Mouse (Mus musculus) layer of hippocampus, postnatal 25 days (tissue): ENCODE results near the gene Gm21887. TPM values are rescaled to one million over a fixed set of nuclear protein-coding genes. Genes with fewer than 3 reads are reported as not detected.
A peak's percentile ranks its signal among the peaks of the same experiment; 100 is the strongest.
"Not testable (repeated sequence)": the region's sequence is repeated elsewhere in the genome, so short reads cannot be mapped to it uniquely, and the experiment has no call there.

Experiments
- DNase-seq, 2 experiments: peaks; one replicate each; pipeline ENCODE4 v3.0.0; 2022; ENCODE audit warnings: mixed read lengths in 2 of 2, low spot score in 1 of 2; ENCODE audit errors: extremely low spot score in 1 of 2
- total RNA-seq, 2 experiments: library from RNA; stranded (reverse); gene quantifications; 2 replicates each; pipeline ENCODE4 v1.2.3; 2021

Gene Gm21887
- total RNA-seq, 2 experiments from 2014 or later: 65.7 to 260 TPM

GRCm38 (mm10) chrX:170008584-170008983, 875 bp upstream of the Gm21887 start:
- peak in 1 of 2 experiments; percentile 48 for DNase-seq

DNA sequence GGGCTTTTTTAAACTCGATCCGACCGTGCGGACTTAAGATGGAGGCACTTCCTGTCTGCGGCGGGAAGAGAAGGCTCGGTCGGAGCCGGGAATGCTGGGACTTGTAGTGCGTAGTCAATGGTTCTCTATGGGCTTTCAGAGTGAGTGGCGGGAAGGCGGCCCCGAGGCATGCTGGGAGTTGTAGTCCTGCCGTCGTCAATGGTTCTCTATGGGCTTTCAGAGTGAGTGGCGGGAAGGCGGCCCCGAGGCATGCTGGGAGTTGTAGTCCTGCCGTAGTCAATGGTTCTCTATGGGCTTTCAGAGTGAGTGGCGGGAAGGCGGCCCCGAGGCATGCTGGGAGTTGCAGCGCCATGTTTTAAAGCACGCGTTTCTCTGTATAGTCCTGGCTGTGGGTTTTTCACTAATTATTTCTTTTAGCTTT, 352 bp downstream of the Gm21887 start:
- DNase-seq: peak; percentile 97 to 100

DNA sequence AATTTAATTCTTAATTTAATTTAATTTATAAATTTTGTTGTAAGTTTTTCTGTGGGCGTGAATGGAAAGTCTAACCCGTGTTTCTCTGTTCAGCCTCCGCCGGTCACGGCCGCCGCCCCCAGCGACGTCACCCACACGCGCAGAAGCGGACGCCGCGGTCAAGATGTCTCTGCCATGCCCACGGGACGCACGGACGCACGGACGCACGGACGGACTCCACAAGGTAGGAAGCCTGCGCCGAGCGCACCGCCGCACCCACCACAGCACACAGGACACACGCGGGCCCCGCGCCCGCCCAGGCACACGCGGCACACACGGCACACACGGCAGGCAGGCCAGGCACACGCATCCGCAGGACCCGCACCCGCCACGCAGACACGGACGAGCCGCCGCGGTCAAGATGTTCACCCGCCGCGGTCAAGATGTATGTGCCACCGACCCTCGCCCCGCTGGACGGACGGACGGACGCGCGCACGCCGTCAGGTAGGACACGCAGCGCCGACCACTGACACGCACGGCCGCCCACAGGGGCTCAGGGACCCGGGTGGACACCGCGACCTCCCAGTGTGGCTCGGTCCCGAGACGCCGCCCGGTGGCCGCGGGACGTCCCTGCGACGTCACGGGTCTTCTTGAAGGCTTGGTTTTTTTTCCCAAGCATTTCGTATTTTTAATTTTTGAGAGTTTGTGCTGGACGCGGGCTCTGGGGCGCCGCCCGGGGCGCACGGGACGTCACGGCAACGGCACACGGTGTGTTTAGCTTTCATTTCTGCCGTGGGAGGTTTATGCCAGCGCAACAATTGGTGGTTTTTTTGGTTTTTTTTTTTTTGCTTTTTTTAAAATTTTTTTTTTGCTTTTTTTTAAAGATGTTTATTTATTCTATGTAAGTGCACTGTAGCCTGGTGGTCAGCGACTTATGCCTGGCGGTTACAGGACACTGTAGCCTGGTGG, 1.4 kb downstream of the Gm21887 start:
- peak; percentile 63 to 76 for DNase-seq

DNA sequence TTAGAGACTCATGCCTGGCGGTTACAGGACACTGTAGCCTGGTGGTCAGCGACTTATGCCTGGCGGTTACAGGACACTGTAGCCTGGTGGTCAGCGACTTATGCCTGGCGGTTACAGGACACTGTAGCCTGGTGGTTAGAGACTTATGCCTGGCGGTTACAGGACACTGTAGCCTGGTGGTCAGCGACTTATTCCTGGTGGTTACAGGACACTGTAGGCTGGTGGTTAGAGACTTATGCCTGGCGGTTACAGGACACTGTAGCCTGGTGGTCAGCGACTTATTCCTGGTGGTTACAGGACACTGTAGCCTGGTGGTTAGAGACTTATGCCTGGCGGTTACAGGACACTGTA, 2.0 kb downstream of the Gm21887 start:
- DNase-seq: peak in 1 of 2 experiments; percentile 14

DNA sequence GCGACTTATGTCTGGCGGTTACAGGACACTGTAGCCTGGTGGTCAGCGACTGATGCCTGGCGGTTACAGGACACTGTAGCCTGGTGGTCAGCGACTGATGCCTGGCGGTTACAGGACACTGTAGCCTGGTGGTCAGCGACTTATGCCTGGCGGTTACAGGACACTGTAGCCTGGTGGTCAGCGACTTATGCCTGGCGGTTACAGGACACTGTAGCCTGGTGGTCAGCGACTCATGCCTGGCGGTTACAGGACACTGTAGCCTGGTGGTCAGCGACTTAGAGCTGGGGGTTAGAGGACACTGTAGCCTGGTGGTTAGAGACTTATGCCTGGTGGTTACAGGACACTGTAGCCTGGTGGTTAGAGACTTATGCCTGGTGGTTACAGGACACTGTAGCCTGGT, 4.0 kb downstream of the Gm21887 start:
- not testable (repeated sequence) for DNase-seq

GRCm38 (mm10) chrX:170014038-170014437, 4.6 kb downstream of the Gm21887 start:
- DNase-seq: not testable (repeated sequence)

DNA sequence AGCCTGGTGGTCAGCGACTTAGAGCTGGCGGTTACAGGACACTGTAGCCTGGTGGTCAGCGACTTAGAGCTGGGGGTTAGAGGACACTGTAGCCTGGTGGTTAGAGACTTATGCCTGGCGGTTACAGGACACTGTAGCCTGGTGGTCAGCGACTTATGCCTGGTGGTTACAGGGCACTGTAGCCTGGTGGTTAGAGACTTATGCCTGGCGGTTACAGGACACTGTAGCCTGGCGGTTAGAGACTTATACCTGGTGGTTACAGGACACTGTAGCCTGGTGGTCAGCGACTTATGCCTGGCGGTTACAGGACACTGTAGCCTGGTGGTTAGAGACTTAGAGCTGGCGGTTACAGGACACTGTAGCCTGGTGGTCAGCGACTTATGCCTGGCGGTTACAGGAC, 6.4 kb downstream of the Gm21887 start:
- DNase-seq: not testable (repeated sequence)

DNA sequence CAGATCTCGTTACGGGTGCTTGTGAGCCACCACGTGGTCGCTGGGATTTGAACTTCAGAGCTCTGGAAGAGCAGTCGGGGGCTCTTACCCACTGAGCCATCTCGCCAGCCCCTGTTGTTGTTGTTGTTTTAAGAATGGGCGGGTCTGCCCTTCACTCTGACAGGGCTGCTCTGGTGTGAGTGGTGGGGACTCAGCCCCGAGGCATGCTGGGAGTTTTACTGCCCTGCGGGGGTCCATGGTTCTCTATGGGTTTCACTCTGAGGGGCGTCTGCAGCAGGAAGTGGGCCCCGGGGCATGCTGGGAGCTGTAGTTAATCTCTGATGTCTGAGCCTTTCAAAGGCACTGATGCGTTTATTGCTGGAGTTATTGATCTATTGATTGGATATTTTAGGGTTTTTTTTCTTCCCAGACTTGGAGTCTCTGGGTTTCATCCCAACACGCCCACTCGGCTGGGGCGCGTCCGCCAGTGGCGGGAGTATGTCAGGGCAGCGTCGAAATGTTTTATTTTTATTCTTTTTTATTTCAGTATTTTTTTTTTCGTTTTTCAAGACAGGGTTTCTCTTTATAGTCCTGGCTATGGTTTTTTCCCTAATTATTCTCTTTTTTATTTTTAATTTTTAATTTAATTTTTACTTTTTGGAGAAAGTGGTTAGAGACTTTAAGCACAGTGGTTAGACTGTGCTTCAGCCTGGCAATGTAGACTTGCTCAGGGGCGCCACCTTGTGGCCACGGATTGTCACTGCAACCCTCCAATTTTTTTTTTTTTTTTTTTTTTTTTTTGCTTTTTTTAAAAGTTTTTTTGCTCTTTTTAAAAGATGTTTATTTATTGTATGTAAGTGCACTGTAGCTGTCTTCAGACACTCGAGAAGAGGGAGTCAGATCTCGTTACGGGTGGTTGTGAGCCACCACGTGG, 8.1 kb downstream of the Gm21887 start:
- DNase-seq: peak; percentile 58 to 75

GRCm38 (mm10) chrX:170018571-170019218, 9.2 kb downstream of the Gm21887 start:
- DNase-seq: peak; percentile 49 to 67

- not testable (repeated sequence) for DNase-seq
These were observed 9.9 kb downstream of the Gm21887 start for GRCm38 (mm10) chrX:170019219-170019953.

- peak; percentile 94 to 100 for DNase-seq
These were observed 10.7 kb downstream of the Gm21887 start for GRCm38 (mm10) chrX:170019954-170020689.

DNA sequence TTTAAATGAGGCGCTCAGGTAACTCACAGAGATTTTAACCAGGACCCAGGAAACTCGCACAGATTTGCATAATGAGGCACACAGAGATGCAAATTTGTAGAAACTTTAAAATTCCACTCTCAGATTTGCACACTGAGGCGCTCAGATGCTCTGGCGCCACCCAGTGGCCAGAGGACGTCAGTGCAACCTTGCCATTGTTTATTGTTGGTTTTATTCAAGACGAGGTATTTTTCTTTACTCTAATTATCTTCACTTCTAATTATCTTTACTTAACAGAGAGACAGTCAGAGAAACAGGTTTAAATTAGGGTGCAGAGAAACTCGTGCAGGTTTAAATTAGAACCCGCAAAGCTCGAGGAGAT, 11.2 kb downstream of the Gm21887 start:
- peak; percentile 83 to 84 for DNase-seq

DNA sequence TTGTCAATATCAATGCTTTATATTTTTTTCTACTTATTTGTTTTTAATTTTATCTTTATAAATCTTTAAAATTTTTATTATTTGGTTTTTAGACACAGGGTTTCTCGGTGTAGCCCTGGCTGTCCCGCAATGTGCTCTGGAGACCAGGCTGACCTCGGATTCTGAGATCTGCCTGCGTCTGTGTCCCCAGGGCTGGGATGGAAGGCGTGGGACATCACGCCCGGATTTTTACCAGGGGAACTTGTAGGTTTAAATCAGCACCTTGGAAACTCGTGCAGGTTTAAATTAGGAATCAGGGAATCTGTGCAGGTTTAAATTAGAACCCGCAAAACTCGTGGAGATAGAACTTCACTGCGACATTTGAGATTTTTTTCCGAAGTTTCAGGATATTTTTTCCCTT, 11.7 kb downstream of the Gm21887 start:
- peak in 1 of 2 experiments; percentile 27 for DNase-seq

GRCm38 (mm10) chrX:170021750-170022461, 12.4 kb downstream of the Gm21887 start:
- peak; percentile 59 to 78 for DNase-seq

Other genes with a start within 250 kb of the Gm21887 start
- not detected for gene 4933400A11Rik, start 230.0 kb upstream of the Gm21887 start, total RNA-seq